Mouse (Mus musculus) CH12.LX (cell line): Measurements from ENCODE around the gene Olfr1383. TPM values are rescaled to one million over a fixed set of nuclear protein-coding genes. Genes with fewer than 3 reads are reported as not detected.
A peak's percentile ranks its signal among the peaks of the same experiment; 100 is the strongest.
"Not testable (repeated sequence)": the region's sequence is repeated elsewhere in the genome, so short reads cannot be mapped to it uniquely, and the experiment has no call there.

ENCODE experiments used
- DNase-seq: peaks from one replicate; pipeline ENCODE4 v3.0.0-alpha.2; 2013; ENCODE audit errors: extremely low read depth
- H3K27ac ChIP-seq: 2 replicates; pipeline ENCODE4 v1.5.1; 2012; ENCODE audit warnings: low read depth, mild to moderate bottlenecking, control low read depth, moderate library complexity; ENCODE audit not compliant: insufficient read depth
- H3K27me3 ChIP-seq: replicated peaks from 2 replicates; pipeline ENCODE3; 2012; ENCODE audit warnings: inconsistent platforms
- H3K36me3 ChIP-seq, 2 experiments: replicated peaks in 1 of 2; 2 replicates each; pipeline versions ENCODE3 to v1.6.1; 2012; ENCODE audit warnings: inconsistent platforms in 1 of 2, low read length in 1 of 2, mild to moderate bottlenecking in 1 of 2, mixed read lengths in 1 of 2, moderate library complexity in 1 of 2; ENCODE audit not compliant: control insufficient read depth in 1 of 2, insufficient read depth in 1 of 2
- H3K4me1 ChIP-seq, 2 experiments: 2 replicates each; pipeline ENCODE4 v1.6.1; 2012; ENCODE audit warnings: inconsistent platforms in 1 of 2, moderate library complexity in 1 of 2; ENCODE audit not compliant: insufficient read depth in 2 of 2, control insufficient read depth in 1 of 2
- H3K4me2 ChIP-seq: 2 replicates; pipeline ENCODE4 v1.6.1; 2012; ENCODE audit warnings: low read depth, mild to moderate bottlenecking, control low read depth; ENCODE audit not compliant: poor library complexity, insufficient read depth, severe bottlenecking
- H3K4me3 ChIP-seq, 3 experiments: fragments of 150-350 bp in 1 of 3; sonication (generic) in 1 of 3; replicated peaks in 1 of 3; 2 replicates each; pipeline versions ENCODE3 to v1.5.1; 2011 to 2012; ENCODE audit warnings: low read depth in 2 of 3, low read length in 2 of 3, mild to moderate bottlenecking in 2 of 3, moderate library complexity in 2 of 3, control low read depth in 1 of 3, improper control_type of control experiment in 1 of 3, inconsistent platforms in 1 of 3, mixed read lengths in 1 of 3; ENCODE audit not compliant: poor library complexity in 1 of 3
- H3K79me2 ChIP-seq: replicated peaks from 2 replicates; pipeline ENCODE4 v1.6.1; 2012; ENCODE audit warnings: mild to moderate bottlenecking, moderate library complexity; ENCODE audit not compliant: control insufficient read depth, poor library complexity, insufficient read depth, severe bottlenecking; ENCODE audit errors: extremely low read depth
- H3K9ac ChIP-seq: 2 replicates; pipeline ENCODE4 v1.6.1; 2012; ENCODE audit warnings: low read depth, mild to moderate bottlenecking, control low read depth, moderate library complexity; ENCODE audit not compliant: insufficient read depth
- H3K9me3 ChIP-seq: replicated peaks from 2 replicates; pipeline ENCODE3; 2012; ENCODE audit warnings: low read length, inconsistent platforms, mixed read lengths
- CTCF ChIP-seq, 2 experiments: IDR thresholded peaks in 1 of 2; conservative IDR thresholded peaks in 1 of 2; 2 replicates each; pipeline ENCODE4 v1.5.1; 2011 to 2012; ENCODE audit warnings: low read depth in 2 of 2, low read length in 2 of 2, improper control_type of control experiment in 1 of 2, inconsistent platforms in 1 of 2, mild to moderate bottlenecking in 1 of 2, moderate library complexity in 1 of 2
- MAFK ChIP-seq: IDR thresholded peaks from 2 replicates; pipeline ENCODE4 v1.6.1; 2011; ENCODE audit warnings: low read length, improper control_type of control experiment; ENCODE audit not compliant: insufficient replicate concordance
- RAD21 ChIP-seq: IDR thresholded peaks from 2 replicates; pipeline ENCODE4 v1.6.1; 2011; ENCODE audit warnings: low read depth, mild to moderate bottlenecking, low read length, improper control_type of control experiment, moderate library complexity
- SMC3 ChIP-seq: IDR thresholded peaks from 2 replicates; pipeline ENCODE4 v1.6.1; 2011; ENCODE audit warnings: low read depth, low read length, improper control_type of control experiment
- UBTF ChIP-seq: IDR thresholded peaks from 2 replicates; pipeline ENCODE4 v1.6.1; 2012; ENCODE audit warnings: low read depth, mild to moderate bottlenecking, inconsistent platforms, low read length, improper control_type of control experiment, moderate library complexity
- ZMIZ1 ChIP-seq: IDR thresholded peaks from 2 replicates; pipeline ENCODE4 v1.6.1; 2012; ENCODE audit warnings: low read depth, mild to moderate bottlenecking, inconsistent platforms, low read length, improper control_type of control experiment
- dilution Hi-C: fragments of 300-500 bp; cut with MboI; formaldehyde crosslinking; loops from 2 replicates; pipeline ENCODE4 v1.14.3; 2020; ENCODE audit warnings: low sequenced_read_pairs; ENCODE audit not compliant: extremely low pct_unique_long_range_greater_than_20kb, extremely low pct_ligation_motif_present
- in situ Hi-C: fragments of 300-500 bp; cut with MboI; formaldehyde crosslinking; loops from 3 replicates; pipeline ENCODE4 v1.14.3; 2019; ENCODE audit warnings: low sequenced_read_pairs, low pct_ligation_motif_present, low pct_unique_long_range_greater_than_20kb, mixed read lengths
- polyA plus RNA-seq: library from polyadenylated mRNA; unstranded; fragments of >175 nt; gene quantifications from 2 replicates; pipeline ENCODE4 v1.2.1, GENCODE M21; 2012; ENCODE audit warnings: low read depth; ENCODE audit not compliant: insufficient read length
- total RNA-seq, 2 experiments: library from RNA; depleted of rRNA; stranded (reverse); fragments of 300-350 nt in 1 of 2; fragments of >200 nt in 1 of 2; gene quantifications; 2 replicates each; pipeline ENCODE4 v1.2.3; 2012 to 2014

Gene Olfr1383
- total and polyA plus RNA-seq, 3 experiments, result not detected

- no peaks in the 10 kb centered on the region for H3K4me1 ChIP-seq
- dilution Hi-C loops, result no loop called here
Observed at GRCm38 (mm10) chr11:49532761-49533160, 13.3 kb downstream of the Olfr1383 start.

DNA sequence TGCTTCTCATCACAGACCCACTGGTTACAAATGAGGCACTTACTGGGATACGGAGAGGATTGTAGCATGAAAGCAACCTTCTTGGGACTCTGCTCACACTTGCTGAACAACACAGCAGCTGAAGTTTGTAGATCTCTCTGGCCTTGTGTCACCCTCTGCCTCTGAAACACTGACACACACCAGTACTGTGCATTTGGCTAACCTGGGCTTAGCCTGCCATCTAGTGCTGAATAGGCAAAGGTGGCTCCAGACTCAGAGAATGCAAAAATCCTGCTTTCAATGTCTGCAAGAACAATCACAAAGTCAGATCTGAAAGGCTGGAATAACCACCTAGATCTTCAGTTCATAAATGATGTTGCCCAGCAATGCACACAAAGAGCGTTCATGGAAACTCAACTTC, 17.2 kb downstream of the Olfr1383 start:
- in situ Hi-C loops, result not testable (repeated sequence)

More at GRCm38 (mm10) chr11:49532761-49533160, 13.3 kb downstream of the Olfr1383 start:
- in situ Hi-C loops, result no loop called here
- Histone ChIP-seq H3K9ac (no peak overlapping the region), H3K4me3 (no peak overlapping the region)
- TF ChIP-seq UBTF, result no peak
- TF ChIP-seq ZMIZ1, result no peak
- no peak for TF ChIP-seq MAFK
- TF ChIP-seq, all 38 proteins: peak for 0
- Histone ChIP-seq H3K27ac (no peak overlapping the region), H3K79me2 (no peaks in the 10 kb centered on the region), H3K27me3 (peaks cover 6% of the 10 kb centered on the region), H3K4me2 (no peak overlapping the region), H3K36me3 (no peaks in the 10 kb centered on the region), H3K9me3 (no peaks in the 10 kb centered on the region)
- no peak for DNase-seq

GRCm38 (mm10) chr11:49543149-49543548, 23.7 kb downstream of the Olfr1383 start, which contains the start of gene Olfr1381:
TSS of gene Olfr1381 (plus strand) at chr11:49543449.
- H3K4me2 ChIP-seq, H3K27ac ChIP-seq, H3K9ac ChIP-seq, H3K4me1 ChIP-seq, DNase-seq, H3K36me3 ChIP-seq, dilution Hi-C loops, H3K9me3 ChIP-seq, H3K27me3 ChIP-seq, in situ Hi-C loops, H3K79me2 ChIP-seq, H3K4me3 ChIP-seq: not testable (repeated sequence)

More for the DNA sequence above, 17.2 kb downstream of the Olfr1383 start:
- H3K36me3 ChIP-seq, H3K9me3 ChIP-seq, H3K79me2 ChIP-seq, H3K9ac ChIP-seq, dilution Hi-C loops, H3K4me1 ChIP-seq, H3K27me3 ChIP-seq, H3K27ac ChIP-seq: not testable (repeated sequence)
- peak; percentile 20 for DNase-seq
- TF ChIP-seq CTCF (conservative IDR thresholded peaks at IDR 0.05 in 1 of 2, IDR thresholded peaks at IDR 0.05 in 1 of 2; ENCODE audit: low read depth in 2 of 2, low read length in 2 of 2) (peak in 1 of 2 experiments; percentile 61; a peak in 2 of 4 replicates), RAD21 (peak; percentile 54), SMC3 (peak; percentile 41)
- H3K4me2 ChIP-seq, result peak overlapping the region; percentile 21; the same call in 1 of the 2 replicates
- H3K4me3 ChIP-seq, result peak overlapping the region in 1 of 3 experiments; percentile 32

- dilution Hi-C loops, H3K27me3 ChIP-seq, H3K36me3 ChIP-seq, in situ Hi-C loops, H3K4me1 ChIP-seq, H3K27ac ChIP-seq, H3K79me2 ChIP-seq, H3K4me3 ChIP-seq, H3K4me2 ChIP-seq, H3K9ac ChIP-seq, H3K9me3 ChIP-seq: not testable (repeated sequence)
- peak; percentile 46 for TF ChIP-seq SMC3
- peak; percentile 7 to 63; a peak in 2 of 4 replicates for TF ChIP-seq CTCF (conservative IDR thresholded peaks at IDR 0.05 in 1 of 2, IDR thresholded peaks at IDR 0.05 in 1 of 2; ENCODE audit: low read depth in 2 of 2, low read length in 2 of 2)
- TF ChIP-seq RAD21, result peak; percentile 61
- peak; percentile 37 for DNase-seq
Observed at GRCm38 (mm10) chr11:49554033-49554432, 34.6 kb downstream of the Olfr1383 start.

DNA sequence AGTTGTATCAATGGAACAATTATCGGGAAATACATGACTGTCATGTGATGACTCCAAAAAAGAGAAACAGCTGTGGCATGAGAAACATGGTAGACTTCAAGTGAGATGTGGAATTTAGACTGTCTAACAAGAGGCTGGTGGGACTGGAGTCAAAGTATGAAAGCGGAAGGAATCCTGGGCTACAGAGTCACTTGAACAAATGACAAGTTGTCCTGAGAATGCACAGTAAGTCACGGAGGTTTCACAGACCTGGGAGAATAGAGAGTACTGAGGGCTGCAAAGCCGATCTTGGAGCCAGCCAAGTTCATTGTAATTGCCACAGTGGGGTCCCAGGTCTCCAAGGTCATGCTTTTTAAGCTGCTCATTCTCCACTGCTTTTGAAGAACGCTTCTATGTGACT, 37.1 kb downstream of the Olfr1383 start, which contains the start of gene Olfr1380:
Gene Olfr1380, plus strand, starts transcription at position 301 of the 400 bp plus-strand sequence.
- H3K4me1 ChIP-seq, in situ Hi-C loops, H3K79me2 ChIP-seq, H3K9ac ChIP-seq, H3K27ac ChIP-seq, H3K4me3 ChIP-seq, H3K4me2 ChIP-seq, H3K36me3 ChIP-seq, dilution Hi-C loops, DNase-seq, H3K27me3 ChIP-seq, H3K9me3 ChIP-seq: not testable (repeated sequence)
